Mouse (Mus musculus) cerebellum, postnatal 25 days (tissue): ENCODE measurements around the gene Lnx1.

Experiments used
- DNase-seq, 2 experiments: peaks; one replicate each; pipeline ENCODE4 v3.0.0; 2021; ENCODE audit warnings: mixed read lengths in 2 of 2

The Lnx1 gene

GRCm38 (mm10) chr5:74600010-74600409 lies 102.7 kb downstream of the Lnx1 start:
- DNase-seq = no peak

GRCm38 (mm10) chr5:74593147-74593546 lies 109.6 kb downstream of the Lnx1 start:
- no peak for DNase-seq

- no peak for DNase-seq
These were observed 111.3 kb downstream of the Lnx1 start for GRCm38 (mm10) chr5:74591413-74591812.

- DNase-seq = no peak
These were observed 113.6 kb downstream of the Lnx1 start for GRCm38 (mm10) chr5:74589133-74589532.

GRCm38 (mm10) chr5:74571767-74572166 lies 130.9 kb downstream of the Lnx1 start:
- DNase-seq = no peak

GRCm38 (mm10) chr5:74561151-74561550 lies 141.6 kb downstream of the Lnx1 start:
- peak; percentile 12 to 15 for DNase-seq

- no peak for DNase-seq
These were observed 153.1 kb downstream of the Lnx1 start for GRCm38 (mm10) chr5:74549566-74549965.

GRCm38 (mm10) chr5:74545606-74546005 lies 157.1 kb downstream of the Lnx1 start:
- no peak for DNase-seq
